Mouse (Mus musculus): ENCODE measurements around the gene Smarca2.

- TF ChIP-seq CTCF (IDR thresholded peaks at IDR 0.05; ENCODE audit: extremely low read depth, insufficient read length, insufficient replicate concordance, low read depth, low read length) = no peak
- TF ChIP-seq POLR2A (IDR thresholded peaks at IDR 0.05; ENCODE audit: low read depth, low read length) = no peak
Observed at GRCm38 (mm10) chr19:26645016-26645415, 40.2 kb downstream of the Smarca2 start.

All from small intestine, adult 2 months (tissue).